In genomic region chr13:78005344-78005743, GRCm38 (mm10) we compare ENCODE assay signal across 17 mouse cellular contexts. TPM values are rescaled to one million over a fixed set of nuclear protein-coding genes. Genes with fewer than 3 reads are reported as not detected.
A peak's percentile ranks its signal among the peaks of the same experiment; 100 is the strongest.
DNase-seq lines count a peak whose midpoint lies in the region; ATAC-seq and TF ChIP-seq lines count a peak whose summit lies in the region.
"Had no signal": no experiment of that assay in that cellular context is flagged by ENCODE, and none has a peak within 500 bp of the region (broad histone marks: within the 10 kb centered on the region; RNA-seq: fewer than 3 reads in every experiment).

No protein-coding gene starts in this region.

- WGBS in forebrain, embryonic 10.5 days = 14% methylated on average over 3 of the region's 3 CpGs
- WGBS in hindbrain, embryonic 11.5 days = 15% methylated on average over 3 of the region's 3 CpGs
- 11% methylated on average over 3 of the region's 3 CpGs for WGBS in midbrain, embryonic 11.5 days

- no peak overlapping the region for H3K9ac ChIP-seq in hindbrain, embryonic 11.5 days (ENCODE audit: low read depth, low read length)
- H3K9ac ChIP-seq in midbrain, embryonic 11.5 days (ENCODE audit: low read length) = no peak overlapping the region
- H3K9ac ChIP-seq: liver, embryonic 13.5 days had no signal

- H3K27me3 ChIP-seq in forebrain, embryonic 10.5 days (ENCODE audit: poor library complexity, severe bottlenecking) = no peaks in the 10 kb centered on the region
- no peaks in the 10 kb centered on the region for H3K27me3 ChIP-seq in hindbrain, embryonic 11.5 days (ENCODE audit: control insufficient read depth, insufficient read depth, low read length)
- no peaks in the 10 kb centered on the region for H3K27me3 ChIP-seq in midbrain, embryonic 11.5 days (ENCODE audit: control insufficient read depth, insufficient read depth, low read length)
- H3K27me3 ChIP-seq: liver, embryonic 13.5 days; Patski had no signal

- no peak for TF ChIP-seq POLR2A in brain, embryonic 14.5 days (IDR thresholded peaks at IDR 0.05; ENCODE audit: borderline replicate concordance, extremely low read depth, insufficient read depth, insufficient read length, poor library complexity, severe bottlenecking)

- 0 out of 2 replicates have a peak, but pooled peaks cover 4% of the 10 kb centered on the region for H3K36me3 ChIP-seq in forebrain, embryonic 10.5 days (replicated peaks)
- no peaks in the 10 kb centered on the region for H3K36me3 ChIP-seq in hindbrain, embryonic 11.5 days (ENCODE audit: control insufficient read depth, insufficient read depth, low read length)
- no peaks in the 10 kb centered on the region for H3K36me3 ChIP-seq in midbrain, embryonic 11.5 days (ENCODE audit: control insufficient read depth, insufficient read depth, low read length)

- peaks cover 31% of the 10 kb centered on the region for H3K4me1 ChIP-seq in forebrain, embryonic 10.5 days
- H3K4me1 ChIP-seq in hindbrain, embryonic 11.5 days (replicated peaks; ENCODE audit: control insufficient read depth, insufficient read depth, low read length) = no peaks in the 10 kb centered on the region
- peaks cover 10% of the 10 kb centered on the region; the same call in 1 of the 2 replicates for H3K4me1 ChIP-seq in midbrain, embryonic 11.5 days (ENCODE audit: control insufficient read depth, insufficient read depth, low read length)
- H3K4me1 ChIP-seq: liver, embryonic 13.5 days had no signal

- no peaks in the 10 kb centered on the region for H3K9me3 ChIP-seq in forebrain, embryonic 10.5 days
- no peaks in the 10 kb centered on the region for H3K9me3 ChIP-seq in hindbrain, embryonic 11.5 days (ENCODE audit: control insufficient read depth, low read length)
- no peaks in the 10 kb centered on the region for H3K9me3 ChIP-seq in midbrain, embryonic 11.5 days (ENCODE audit: control insufficient read depth, low read length)
- H3K9me3 ChIP-seq: liver, embryonic 13.5 days had no signal

- no peak for TF ChIP-seq CTCF in brain, embryonic 14.5 days (IDR thresholded peaks at IDR 0.05; ENCODE audit: borderline replicate concordance, extremely low read depth, insufficient read depth, insufficient read length)

- peak; percentile 90 for ATAC-seq in hindbrain, embryonic 11.5 days (ENCODE audit: low FRiP score)
- ATAC-seq in midbrain, embryonic 11.5 days (ENCODE audit: low FRiP score) = peak; percentile 94
- ATAC-seq: lung, postnatal 0 days; Patski had no signal

- peak; percentile 85 for DNase-seq in brain, embryonic 14.5 days (ENCODE audit: low read depth)
- no peak for DNase-seq in forebrain, embryonic 10.5 days (ENCODE audit: extremely low spot score, low spot score)
- peak; percentile 63 for DNase-seq in hindbrain, embryonic 11.5 days (ENCODE audit: low spot score)
- DNase-seq in midbrain, embryonic 11.5 days (ENCODE audit: low spot score, missing footprints) = peak; percentile 86
- no peak for DNase-seq in ovary, adult 18-20 months (ENCODE audit: low spot score)
- no peak for DNase-seq in spleen, postnatal 4 days (ENCODE audit: low spot score in 2 of 2)
- no peak for DNase-seq in heart, adult 9 months (ENCODE audit: low spot score in 2 of 2)
- no peak for DNase-seq in lung, postnatal 10 days
- DNase-seq: B cell, adult 2 months; cerebellum, adult 11 months; cerebellum, postnatal 36 days; kidney, adult 8-10 months; kidney, postnatal 36 days; liver, embryonic 13.5 days; right cerebral cortex, postnatal 25 days had no signal

- H3K4me3 ChIP-seq in forebrain, embryonic 10.5 days = no peak overlapping the region
- H3K4me3 ChIP-seq in hindbrain, embryonic 11.5 days (ENCODE audit: low read depth, low read length) = no peak overlapping the region
- no peak overlapping the region for H3K4me3 ChIP-seq in midbrain, embryonic 11.5 days (ENCODE audit: low read depth, low read length)
- H3K4me3 ChIP-seq: liver, embryonic 13.5 days had no signal

- H3K27ac ChIP-seq in forebrain, embryonic 10.5 days = peak overlapping the region; percentile 44; the same call in 1 of the 2 replicates
- H3K27ac ChIP-seq in hindbrain, embryonic 11.5 days (ENCODE audit: low read depth, low read length) = peak overlapping the region; percentile 51; the same call in 1 of the 2 replicates
- peak overlapping the region; percentile 22; the same call in 1 of the 2 replicates for H3K27ac ChIP-seq in midbrain, embryonic 11.5 days (ENCODE audit: low read depth, low read length)
- H3K27ac ChIP-seq: liver, embryonic 13.5 days had no signal

- no peak overlapping the region for H3K4me2 ChIP-seq in hindbrain, embryonic 11.5 days (replicated peaks; ENCODE audit: low read depth, low read length)
- H3K4me2 ChIP-seq in midbrain, embryonic 11.5 days = no peak overlapping the region
- H3K4me2 ChIP-seq: liver, embryonic 13.5 days had no signal

RNA-seq across cellular contexts. Expression of gene Pou5f2, which starts 19.4 kb away (rescaled TPM):
- polyA plus RNA-seq in brain, embryonic 14.5 days (2012; rRNA removed) = 0.55 and 0.71 TPM in 2 replicates
- 1.2 and 1.6 TPM in 2 replicates for polyA plus RNA-seq in forebrain, embryonic 10.5 days (2016; fragmentation: Nextera tagmentation; extraction: Ambion mirVana)
- polyA plus RNA-seq in hindbrain, embryonic 11.5 days (2014; fragmentation: Nextera tagmentation; extraction: Ambion mirVana) = 0.84 and 0.96 TPM in 2 replicates
- polyA plus RNA-seq in midbrain, embryonic 11.5 days (2014; fragmentation: Nextera tagmentation; extraction: Ambion mirVana) = 0.80 and 1.2 TPM in 2 replicates
- polyA plus RNA-seq: Patski had no signal

Comparison
In these comparisons a context has a peak if more than half of its experiments do, and no peak if none do; other contexts are left out.
1. DNase-seq: peak in brain, embryonic 14.5 days (single experiment), hindbrain, embryonic 11.5 days (single experiment) and midbrain, embryonic 11.5 days (single experiment); none in forebrain, embryonic 10.5 days (single experiment), ovary, adult 18-20 months (single experiment), spleen, postnatal 4 days (0 of 2), heart, adult 9 months (0 of 2) and lung, postnatal 10 days (single experiment).
2. Peak in every context shown above with its lines, with median percentiles within 50 percentile points of each other: H3K27ac ChIP-seq.